Mouse (Mus musculus) MEL (cell line): ENCODE data around the gene Unc13c. TPM values are rescaled to one million over a fixed set of nuclear protein-coding genes. Genes with fewer than 3 reads are reported as not detected.

ENCODE experiments used
- DNase-seq: peaks from one replicate; pipeline ENCODE4 v3.0.0; 2011; ENCODE audit warnings: low read depth, low spot score
- H3K27ac ChIP-seq: 2 replicates; pipeline ENCODE4 v1.5.1; 2012; ENCODE audit warnings: low read depth, mild to moderate bottlenecking, control low read depth, low read length, moderate library complexity; ENCODE audit not compliant: control insufficient read depth
- H3K27me3 ChIP-seq, 2 experiments: fragments of 150-350 bp in 1 of 2; sonication (generic) in 1 of 2; 2 replicates each; pipeline ENCODE4 v1.6.1; 2012; ENCODE audit warnings: low read length in 2 of 2, mild to moderate bottlenecking in 2 of 2, improper control_type of control experiment in 1 of 2, moderate library complexity in 1 of 2; ENCODE audit not compliant: insufficient read depth in 2 of 2, control insufficient read depth in 1 of 2
- H3K36me3 ChIP-seq, 2 experiments: 2 replicates each; pipeline ENCODE4 v1.6.1; 2012 to 2014; ENCODE audit warnings: low read length in 2 of 2, improper control_type of control experiment in 1 of 2, inconsistent platforms in 1 of 2, mild to moderate bottlenecking in 1 of 2; ENCODE audit not compliant: insufficient read depth in 2 of 2, control insufficient read depth in 1 of 2
- H3K4me1 ChIP-seq, 2 experiments: fragments of 150-350 bp in 1 of 2; sonication (generic) in 1 of 2; 2 replicates each; pipeline ENCODE4 v1.6.1; 2012; ENCODE audit warnings: low read length in 2 of 2, improper control_type of control experiment in 1 of 2, mild to moderate bottlenecking in 1 of 2; ENCODE audit not compliant: insufficient read depth in 2 of 2, control insufficient read depth in 1 of 2
- H3K4me3 ChIP-seq, 2 experiments: fragments of 150-350 bp in 1 of 2; sonication (generic) in 1 of 2; 2 replicates each; pipeline ENCODE4 v1.5.1; 2012; ENCODE audit warnings: low read depth in 2 of 2, low read length in 2 of 2, mild to moderate bottlenecking in 2 of 2, moderate library complexity in 2 of 2, control low read depth in 1 of 2, improper control_type of control experiment in 1 of 2; ENCODE audit not compliant: control insufficient read depth in 1 of 2, insufficient read depth in 1 of 2
- H3K79me2 ChIP-seq: 2 replicates; pipeline ENCODE4 v1.6.1; 2012; ENCODE audit warnings: mild to moderate bottlenecking, low read length, moderate library complexity; ENCODE audit not compliant: control insufficient read depth, poor library complexity, insufficient read depth
- H3K9ac ChIP-seq: 2 replicates; pipeline ENCODE4 v1.6.1; 2012; ENCODE audit warnings: low read depth, mild to moderate bottlenecking, control low read depth, low read length, moderate library complexity; ENCODE audit not compliant: control insufficient read depth, poor library complexity, severe bottlenecking
- H3K9me3 ChIP-seq: fragments of 150-350 bp; sonication (generic); replicated peaks from 2 replicates; pipeline ENCODE4 v1.6.1; 2012; ENCODE audit warnings: mild to moderate bottlenecking, low read length, improper control_type of control experiment, moderate library complexity; ENCODE audit not compliant: insufficient read depth
- BHLHE40 ChIP-seq: IDR thresholded peaks from 2 replicates; pipeline ENCODE4 v1.6.1; 2012; ENCODE audit warnings: low read depth, mild to moderate bottlenecking, inconsistent platforms, low read length, improper control_type of control experiment, borderline replicate concordance
- CHD1 ChIP-seq: IDR thresholded peaks from 2 replicates; pipeline ENCODE4 v1.6.1; 2012; ENCODE audit warnings: low read depth, mild to moderate bottlenecking, inconsistent platforms, low read length, improper control_type of control experiment
- CTCF ChIP-seq, 3 experiments: IDR thresholded peaks in 2 of 3; conservative IDR thresholded peaks in 1 of 3; 2 replicates each; pipeline ENCODE4 v1.5.1; 2011 to 2012; ENCODE audit warnings: low read length in 3 of 3, low read depth in 2 of 3, mild to moderate bottlenecking in 2 of 3, improper control_type of control experiment in 1 of 3, inconsistent platforms in 1 of 3, mixed read lengths in 1 of 3, moderate library complexity in 1 of 3; ENCODE audit not compliant: control insufficient read depth in 1 of 3, insufficient read depth in 1 of 3, poor library complexity in 1 of 3, severe bottlenecking in 1 of 3
- E2F4 ChIP-seq: IDR thresholded peaks from 2 replicates; pipeline ENCODE4 v1.6.1; 2011; ENCODE audit warnings: low read depth, low read length, improper control_type of control experiment, borderline replicate concordance
- ELF1 ChIP-seq: IDR thresholded peaks from 2 replicates; pipeline ENCODE4 v1.6.1; 2014; ENCODE audit warnings: low read depth, mild to moderate bottlenecking, inconsistent platforms, low read length, improper control_type of control experiment, moderate library complexity
- ETS1 ChIP-seq: IDR thresholded peaks from 2 replicates; pipeline ENCODE4 v1.6.1; 2012; ENCODE audit warnings: low read depth, mild to moderate bottlenecking, inconsistent platforms, low read length, improper control_type of control experiment, moderate library complexity
- GABPA ChIP-seq: IDR thresholded peaks from 2 replicates; pipeline ENCODE4 v1.6.1; 2012; ENCODE audit warnings: low read depth, mild to moderate bottlenecking, inconsistent platforms, low read length, improper control_type of control experiment, moderate library complexity
- JUND ChIP-seq: IDR thresholded peaks from 2 replicates; pipeline ENCODE4 v1.6.1; 2011; ENCODE audit warnings: low read depth, mild to moderate bottlenecking, improper control_type of control experiment, low read length
- KAT2A ChIP-seq: conservative IDR thresholded peaks from 2 replicates; pipeline ENCODE4 v1.6.1; 2012; ENCODE audit warnings: low read depth, low read length, improper control_type of control experiment, inconsistent platforms
- MAFK ChIP-seq: IDR thresholded peaks from 2 replicates; pipeline ENCODE4 v1.6.1; 2011; ENCODE audit warnings: low read depth, mild to moderate bottlenecking, low read length, improper control_type of control experiment, borderline replicate concordance
- MAX ChIP-seq: IDR thresholded peaks from 2 replicates; pipeline ENCODE4 v1.6.1; 2011; ENCODE audit warnings: low read length, improper control_type of control experiment
- MAZ ChIP-seq: IDR thresholded peaks from 2 replicates; pipeline ENCODE4 v1.6.1; 2012; ENCODE audit warnings: low read depth, mild to moderate bottlenecking, inconsistent platforms, low read length, improper control_type of control experiment
- MYB ChIP-seq: IDR thresholded peaks from 2 replicates; pipeline ENCODE4 v1.6.1; 2011; ENCODE audit warnings: mild to moderate bottlenecking, low read depth, low read length, improper control_type of control experiment
- NELFE ChIP-seq: IDR thresholded peaks from 2 replicates; pipeline ENCODE4 v1.6.1; 2011; ENCODE audit warnings: low read depth, low read length, improper control_type of control experiment
- POLR2A ChIP-seq, 2 experiments: IDR thresholded peaks; 2 replicates each; pipeline ENCODE4 v1.6.1; 2011 to 2012; ENCODE audit warnings: low read length in 2 of 2, mild to moderate bottlenecking in 2 of 2, control low read depth in 1 of 2, improper control_type of control experiment in 1 of 2, low read depth in 1 of 2, moderate library complexity in 1 of 2; ENCODE audit not compliant: control insufficient read depth in 1 of 2, insufficient read depth in 1 of 2, poor library complexity in 1 of 2
- RAD21 ChIP-seq: IDR thresholded peaks from 2 replicates; pipeline ENCODE4 v1.6.1; 2011; ENCODE audit warnings: mild to moderate bottlenecking, low read depth, low read length, improper control_type of control experiment
- RCOR1 ChIP-seq: IDR thresholded peaks from 2 replicates; pipeline ENCODE4 v1.6.1; 2012; ENCODE audit warnings: low read depth, mild to moderate bottlenecking, inconsistent platforms, low read length, improper control_type of control experiment
- SIN3A ChIP-seq: IDR thresholded peaks from 2 replicates; pipeline ENCODE4 v1.6.1; 2012; ENCODE audit warnings: low read length, improper control_type of control experiment, inconsistent platforms
- TAL1 ChIP-seq: IDR thresholded peaks from 2 replicates; pipeline ENCODE4 v1.6.1; 2012; ENCODE audit warnings: mild to moderate bottlenecking, inconsistent platforms, low read length, moderate library complexity, mixed read lengths
- UBTF ChIP-seq: IDR thresholded peaks from 2 replicates; pipeline ENCODE4 v1.6.1; 2012; ENCODE audit warnings: low read depth, mild to moderate bottlenecking, inconsistent platforms, low read length, improper control_type of control experiment, moderate library complexity, borderline replicate concordance; ENCODE audit not compliant: insufficient read depth
- USF1 ChIP-seq: IDR thresholded peaks from 2 replicates; pipeline ENCODE4 v1.6.1; 2014; ENCODE audit warnings: low read depth, mild to moderate bottlenecking, inconsistent platforms, low read length, improper control_type of control experiment, moderate library complexity
- ZC3H11A ChIP-seq: IDR thresholded peaks from 2 replicates; pipeline ENCODE4 v1.6.1; 2012; ENCODE audit warnings: low read depth, mild to moderate bottlenecking, inconsistent platforms, low read length, improper control_type of control experiment
- ZKSCAN1 ChIP-seq: IDR thresholded peaks from 2 replicates; pipeline ENCODE4 v1.6.1; 2012; ENCODE audit warnings: low read depth, mild to moderate bottlenecking, inconsistent platforms, low read length, improper control_type of control experiment, moderate library complexity
- ZNF384 ChIP-seq: IDR thresholded peaks from 2 replicates; pipeline ENCODE4 v1.6.1; 2012; ENCODE audit warnings: low read depth, mild to moderate bottlenecking, inconsistent platforms, low read length, improper control_type of control experiment
- polyA plus RNA-seq, 2 experiments: library from polyadenylated mRNA; stranded (reverse) in 1 of 2; unstranded in 1 of 2; fragments of >175 nt in 1 of 2; fragments of >200 nt in 1 of 2; gene quantifications; 2 replicates each; pipeline versions ENCODE4 v1.2.1 to v1.2.4; 2012; ENCODE audit warnings: low replicate concordance in 2 of 2, low read depth in 1 of 2; ENCODE audit not compliant: insufficient read length in 2 of 2, insufficient read depth in 1 of 2, missing spikeins in 1 of 2
- total RNA-seq: library from RNA; depleted of rRNA; stranded (reverse); fragments of 300-350 nt; gene quantifications from 2 replicates; pipeline ENCODE4 v1.2.3, GENCODE M21; 2012

The Unc13c gene
- total and polyA plus RNA-seq, 3 experiments: not detected

- H3K4me1 ChIP-seq: no peaks in the 10 kb centered on the region
- H3K27ac ChIP-seq: no peak overlapping the region
- H3K9ac ChIP-seq: no peak overlapping the region
- H3K27me3 ChIP-seq: no peaks in the 10 kb centered on the region
- no peaks in the 10 kb centered on the region for H3K79me2 ChIP-seq
- TF ChIP-seq ZC3H11A (no peak), UBTF (no peak), MAFK (no peak), SIN3A (no peak), MAX (no peak)
- no peak overlapping the region for H3K4me3 ChIP-seq
- no peak for DNase-seq
- no peaks in the 10 kb centered on the region for H3K36me3 ChIP-seq
- H3K9me3 ChIP-seq: no peaks in the 10 kb centered on the region
Measured at GRCm38 (mm10) chr9:73927276-73927675, 41.5 kb downstream of the Unc13c start.

- no peak for DNase-seq
- H3K79me2 ChIP-seq: no peaks in the 10 kb centered on the region
- no peaks in the 10 kb centered on the region for H3K4me1 ChIP-seq
- H3K4me3 ChIP-seq: no peak overlapping the region
- no peaks in the 10 kb centered on the region for H3K9me3 ChIP-seq
- TF ChIP-seq KAT2A: no peak
- TF ChIP-seq CHD1: no peak
- no peaks in the 10 kb centered on the region for H3K27me3 ChIP-seq
- no peaks in the 10 kb centered on the region for H3K36me3 ChIP-seq
- H3K27ac ChIP-seq: no peak overlapping the region
- H3K9ac ChIP-seq: no peak overlapping the region
Measured at GRCm38 (mm10) chr9:73922449-73923115, 46.2 kb downstream of the Unc13c start.

- H3K4me3 ChIP-seq: no peak overlapping the region
- H3K79me2 ChIP-seq: no peaks in the 10 kb centered on the region
- no peaks in the 10 kb centered on the region for H3K4me1 ChIP-seq
- H3K9ac ChIP-seq: no peak overlapping the region
- H3K27ac ChIP-seq: no peak overlapping the region
- no peak for DNase-seq
- H3K27me3 ChIP-seq: no peaks in the 10 kb centered on the region
- TF ChIP-seq MAX: no peak
- TF ChIP-seq TAL1: no peak
- no peak for TF ChIP-seq CTCF (IDR thresholded peaks at IDR 0.05 in 2 of 3, conservative IDR thresholded peaks at IDR 0.05 in 1 of 3; ENCODE audit: control insufficient read depth in 1 of 3, insufficient read depth in 1 of 3, low read depth in 2 of 3, low read length in 3 of 3, poor library complexity in 1 of 3, severe bottlenecking in 1 of 3)
- TF ChIP-seq NELFE: no peak
- no peak for TF ChIP-seq E2F4
- no peak for TF ChIP-seq RCOR1
- TF ChIP-seq ETS1: no peak
- TF ChIP-seq POLR2A (IDR thresholded peaks at IDR 0.05; ENCODE audit: control insufficient read depth in 1 of 2, insufficient read depth in 1 of 2, low read depth in 1 of 2, low read length in 2 of 2, poor library complexity in 1 of 2): no peak
- TF ChIP-seq ZKSCAN1: no peak
- no peak for TF ChIP-seq MYB
- TF ChIP-seq ELF1: no peak
- no peak for TF ChIP-seq GABPA
- TF ChIP-seq ZNF384: no peak
- TF ChIP-seq BHLHE40: no peak
- no peak for TF ChIP-seq USF1
- no peak for TF ChIP-seq MAZ
- no peak for TF ChIP-seq RAD21
- no peak for TF ChIP-seq JUND
- no peaks in the 10 kb centered on the region for H3K9me3 ChIP-seq
- H3K36me3 ChIP-seq: no peaks in the 10 kb centered on the region
Measured at GRCm38 (mm10) chr9:73905959-73906358, 62.8 kb downstream of the Unc13c start.
